Mouse (Mus musculus) retina, postnatal 1 day (tissue): ENCODE results near the gene Gm20532.

Experiments
- DNase-seq: peaks from one replicate; pipeline ENCODE4 v3.0.0-alpha.2; 2012

Gm20532 gene

DNA sequence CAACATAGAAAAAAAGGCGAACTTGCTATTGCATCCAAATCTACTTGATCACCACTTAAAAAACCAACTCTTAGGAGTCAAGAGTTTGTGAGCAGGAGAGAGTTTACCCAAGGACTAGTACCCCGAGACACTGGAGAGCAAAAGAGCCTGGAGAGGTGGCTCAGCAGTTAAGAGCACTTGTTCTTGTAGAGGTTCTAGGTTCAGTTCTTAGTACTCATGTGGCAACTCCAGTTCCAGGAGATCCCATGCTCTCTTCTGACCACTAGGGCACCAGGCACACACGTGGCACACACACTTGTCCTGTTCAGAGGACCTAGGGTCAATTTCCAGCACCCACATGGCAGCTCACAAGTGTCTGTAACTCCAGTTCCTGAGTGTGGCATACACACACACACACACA, 39.6 kb downstream of the Gm20532 start:
- DNase-seq, result no peak

DNA sequence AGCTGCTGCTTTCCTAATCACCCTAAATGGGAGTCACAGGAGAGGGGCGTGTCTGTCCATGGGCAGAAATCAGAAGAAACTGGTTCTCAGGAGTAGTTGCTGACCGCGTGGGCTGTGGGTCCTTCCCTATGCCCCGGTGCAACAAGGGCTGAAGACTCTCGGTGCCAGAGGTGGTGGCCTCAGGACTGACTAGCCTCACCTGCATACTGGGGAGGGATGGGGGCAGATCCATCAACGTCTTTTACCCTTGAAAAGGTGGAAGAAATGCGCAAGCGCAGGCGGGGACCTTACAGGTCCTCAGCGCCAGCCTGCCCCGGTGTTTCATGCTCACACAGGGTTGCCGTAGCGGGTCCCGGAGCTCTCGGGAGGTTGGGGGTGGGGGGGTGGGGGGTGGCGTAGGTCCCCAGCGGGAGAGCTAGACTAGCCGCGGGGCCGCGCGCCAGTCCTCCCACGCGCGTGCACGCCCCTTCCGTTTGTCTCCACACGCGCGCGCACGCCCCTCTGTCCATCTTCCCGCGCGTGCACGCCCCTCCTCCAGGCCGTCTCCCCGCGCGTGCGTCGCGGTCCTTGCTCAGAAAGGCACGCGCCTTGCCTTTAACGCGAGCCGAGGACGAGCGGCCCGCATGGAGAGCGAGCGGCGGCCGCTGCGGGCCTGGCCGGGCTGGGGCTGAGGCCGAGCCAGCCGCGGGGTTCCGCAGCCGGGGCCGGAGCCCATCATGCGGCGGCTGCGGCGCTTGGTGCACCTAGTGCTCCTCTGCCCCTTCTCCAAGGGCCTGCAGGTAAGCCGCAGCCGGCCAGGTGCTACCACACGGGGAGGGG, 41.7 kb downstream of the Gm20532 start, which contains the start of gene Fam69b:
TSS of gene Fam69b (plus strand) at position 537 of the 819 bp plus-strand sequence.
- DNase-seq, result peak; percentile 92

DNA sequence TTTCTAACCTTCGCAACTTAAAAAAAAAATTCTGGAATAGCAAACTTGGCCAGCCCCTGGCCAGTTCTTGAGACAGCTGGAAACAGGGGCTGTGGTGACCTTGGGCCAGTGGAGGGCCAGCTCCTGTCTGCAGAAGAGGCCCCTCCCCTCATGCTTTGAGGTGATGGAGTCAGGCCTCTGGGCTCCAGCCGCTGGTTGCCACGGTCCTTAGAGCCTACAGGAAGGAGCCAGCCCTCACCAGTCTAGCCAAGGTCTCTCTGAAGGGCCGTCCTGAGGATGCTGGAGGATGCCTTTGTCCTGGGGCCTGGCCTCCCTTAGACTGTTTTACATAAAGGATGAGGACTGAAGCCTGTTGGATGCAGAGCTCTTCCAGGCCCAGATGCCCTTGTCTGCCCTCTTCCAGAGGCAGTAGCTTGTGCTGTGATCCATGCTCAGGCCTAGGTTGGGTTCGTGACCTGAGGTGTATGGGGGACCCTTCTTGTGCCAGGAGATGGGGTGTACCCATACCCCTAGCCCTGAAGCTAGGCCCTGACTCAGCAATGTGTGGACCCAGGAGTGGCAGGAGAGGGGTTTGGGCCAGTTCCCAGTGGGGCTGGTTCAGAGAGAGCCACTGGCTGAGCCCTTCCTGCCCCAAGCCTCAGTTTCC, 42.5 kb downstream of the Gm20532 start:
- peak; percentile 40 for DNase-seq

DNA sequence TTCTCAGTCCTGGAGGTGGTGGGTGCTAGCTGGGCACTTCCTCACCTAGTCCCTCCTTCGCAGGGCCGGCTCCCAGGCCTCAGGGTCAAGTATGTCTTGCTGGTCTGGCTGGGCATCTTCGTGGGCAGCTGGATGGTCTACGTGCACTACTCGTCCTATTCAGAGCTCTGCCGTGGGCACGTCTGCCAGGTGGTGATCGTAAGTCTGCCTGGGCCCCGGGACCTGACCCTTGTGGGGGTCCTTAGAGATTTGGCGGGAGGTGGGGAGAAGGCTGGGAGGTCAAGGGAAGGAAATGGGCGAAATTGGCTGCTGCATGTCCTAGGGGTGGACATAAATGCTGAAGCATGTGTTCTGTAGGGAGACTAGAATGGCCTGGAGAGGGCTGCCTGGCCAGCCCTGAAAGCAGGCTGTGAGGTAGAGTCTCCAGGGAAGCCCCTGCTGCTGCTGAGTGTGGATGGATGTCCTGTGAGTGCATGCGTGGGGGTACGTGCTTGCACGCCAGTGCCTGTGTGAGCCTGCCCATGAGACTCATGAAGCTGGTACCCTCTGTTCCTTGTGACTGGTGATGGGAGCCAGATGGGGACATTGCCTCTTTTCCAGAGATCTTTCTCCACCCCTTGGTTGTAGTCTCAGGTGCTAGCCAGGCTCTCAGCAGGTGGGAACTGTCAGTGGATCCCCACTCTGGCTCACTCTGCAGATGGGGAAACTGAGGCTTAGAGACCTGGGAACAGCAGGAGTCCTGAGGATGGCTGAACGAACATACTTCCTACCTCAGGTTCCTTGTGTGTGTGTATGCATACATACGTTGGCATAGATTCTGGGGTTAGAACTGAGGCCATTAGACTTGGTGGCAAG, 46.3 kb downstream of the Gm20532 start:
- DNase-seq, result no peak

DNA sequence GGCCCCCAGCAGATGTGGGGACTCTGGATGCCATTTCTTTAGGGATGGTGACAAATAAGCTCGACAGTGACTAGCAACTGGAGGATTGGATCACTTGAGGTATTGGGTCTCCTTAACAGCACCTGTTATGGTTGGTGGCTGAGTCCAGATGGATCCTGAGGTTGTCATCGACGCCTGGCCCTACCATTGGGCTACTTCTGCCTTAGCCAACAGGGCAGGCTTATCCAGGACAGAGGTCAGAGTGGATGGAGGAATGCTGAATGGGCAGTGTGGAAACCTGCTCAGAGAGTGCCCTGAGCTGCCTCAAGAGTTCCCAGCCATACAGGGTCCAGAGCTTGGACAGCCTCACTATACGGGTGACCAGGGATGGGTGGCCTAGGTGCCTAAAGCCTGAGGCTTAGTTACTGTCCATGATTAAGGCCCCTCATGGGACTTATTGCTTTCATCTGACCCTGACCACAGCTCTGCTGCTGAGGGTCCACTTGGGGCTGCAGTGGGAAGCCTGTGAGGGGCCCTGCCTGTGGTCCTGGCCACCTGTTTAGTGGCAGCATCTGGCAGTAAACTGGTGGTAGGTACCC, 47.6 kb downstream of the Gm20532 start:
- no peak for DNase-seq

DNA sequence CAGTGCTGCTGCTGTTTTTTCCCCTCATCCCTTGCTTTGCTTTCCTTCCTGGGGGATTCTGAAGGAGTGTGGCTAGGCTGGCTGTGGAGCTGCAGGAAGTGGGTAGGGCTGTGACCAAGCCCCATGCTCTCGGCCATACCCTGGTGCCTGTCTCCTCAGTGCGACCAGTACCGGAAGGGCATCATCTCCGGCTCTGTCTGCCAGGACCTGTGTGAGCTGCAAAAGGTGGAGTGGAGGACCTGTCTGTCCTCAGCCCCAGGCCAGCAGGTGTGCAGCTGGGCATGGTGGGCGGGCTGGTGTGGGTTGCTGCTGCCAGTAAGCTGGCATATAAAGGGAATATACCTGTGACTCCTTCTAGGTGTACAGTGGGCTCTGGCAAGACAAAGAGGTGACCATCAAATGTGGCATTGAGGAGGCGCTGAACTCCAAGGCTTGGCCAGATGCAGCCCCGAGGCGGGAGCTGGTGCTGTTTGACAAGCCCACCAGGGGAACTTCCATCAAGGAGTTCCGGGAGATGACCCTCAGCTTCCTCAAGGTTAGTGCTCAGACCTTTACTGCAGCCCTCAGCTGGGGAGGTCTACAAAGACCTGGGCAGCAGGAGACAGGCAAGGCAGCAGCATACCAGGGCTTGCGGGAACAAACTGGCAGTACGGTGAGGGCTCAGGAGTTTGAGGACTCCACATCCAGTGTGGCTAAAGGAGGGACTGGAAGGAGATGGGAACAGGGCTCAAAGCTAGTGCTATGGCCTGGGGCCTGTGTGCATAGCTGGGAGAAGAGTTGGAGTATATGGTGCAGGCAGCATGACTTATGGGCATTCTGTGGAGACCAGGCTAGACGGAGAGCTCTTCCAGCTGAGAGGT, 48.4 kb downstream of the Gm20532 start:
- no peak for DNase-seq

DNA sequence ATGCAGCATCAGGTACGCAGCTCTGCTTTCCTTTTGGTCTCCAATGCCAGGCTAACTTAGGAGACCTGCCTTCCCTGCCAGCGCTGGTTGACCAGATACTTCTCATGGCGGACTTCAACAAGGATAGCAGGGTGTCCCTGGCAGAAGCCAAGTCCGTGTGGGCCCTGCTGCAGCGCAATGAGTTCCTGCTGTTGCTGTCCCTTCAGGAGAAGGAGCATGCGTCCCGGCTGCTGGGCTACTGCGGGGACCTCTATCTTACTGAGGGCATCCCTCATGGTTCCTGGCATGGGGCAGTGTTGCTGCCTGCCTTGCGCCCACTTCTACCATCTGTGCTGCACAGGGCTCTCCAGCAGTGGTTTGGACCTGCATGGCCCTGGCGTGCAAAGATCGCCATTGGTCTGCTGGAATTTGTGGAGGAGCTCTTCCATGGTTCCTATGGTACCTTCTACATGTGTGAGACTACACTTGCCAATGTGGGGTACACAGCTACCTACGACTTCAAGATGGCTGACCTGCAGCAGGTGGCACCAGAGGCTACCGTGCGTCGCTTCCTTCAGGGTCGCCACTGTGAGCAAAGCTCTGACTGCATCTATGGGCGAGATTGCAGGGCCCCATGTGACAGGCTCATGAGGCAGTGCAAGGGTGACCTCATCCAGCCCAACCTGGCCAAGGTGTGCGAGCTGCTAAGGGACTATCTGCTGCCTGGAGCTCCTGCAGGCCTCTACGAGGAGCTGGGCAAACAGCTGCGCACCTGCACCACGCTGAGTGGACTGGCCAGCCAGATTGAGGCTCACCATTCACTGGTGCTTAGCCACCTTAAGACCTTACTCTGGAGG, 49.3 kb downstream of the Gm20532 start:
- DNase-seq, result no peak

DNA sequence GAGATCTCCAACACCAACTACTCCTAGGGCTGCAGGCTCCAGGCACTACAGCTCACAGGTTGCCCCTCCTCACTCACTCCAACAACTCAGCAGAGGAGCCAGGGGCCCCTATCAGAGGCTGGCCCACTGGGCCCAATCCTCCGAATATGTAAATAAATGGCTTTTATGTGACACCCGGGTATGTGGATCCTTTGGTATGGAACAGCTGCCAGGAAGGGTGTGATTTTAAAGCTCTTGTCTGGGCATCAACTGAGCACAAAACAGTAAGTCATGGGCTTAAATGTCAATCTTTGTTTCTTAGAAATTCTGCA, 49.8 kb downstream of the Gm20532 start:
- no peak for DNase-seq

DNA sequence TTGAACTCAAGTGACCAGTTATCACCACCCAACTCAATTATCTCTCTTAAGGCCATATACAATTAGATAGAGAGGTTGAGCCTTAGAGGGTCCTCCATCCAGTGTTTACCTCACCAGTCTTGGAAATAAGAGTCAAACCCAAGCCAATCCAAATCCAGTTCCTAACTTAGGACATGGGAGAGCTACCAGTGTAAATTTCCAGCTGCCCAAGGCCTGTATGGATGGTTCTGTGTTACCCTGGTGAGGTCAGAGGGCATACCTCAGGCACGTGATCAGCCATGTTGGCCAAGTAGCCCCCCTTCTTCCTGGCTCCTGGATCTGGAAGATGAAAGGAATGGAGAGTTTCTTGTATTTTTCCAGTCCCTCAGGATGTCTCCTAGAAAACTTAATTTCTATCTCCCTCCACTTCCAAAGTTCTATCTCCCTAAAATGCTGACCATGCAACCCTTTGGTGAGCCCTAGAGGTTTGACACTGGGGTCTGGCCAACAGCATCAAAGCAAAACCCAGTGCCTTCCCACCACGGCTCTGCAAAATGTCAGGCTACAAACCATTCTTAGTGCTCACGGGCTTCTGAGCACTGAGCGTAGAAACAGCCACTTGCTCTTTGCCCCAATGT, 51.0 kb downstream of the Gm20532 start:
- no peak for DNase-seq

DNA sequence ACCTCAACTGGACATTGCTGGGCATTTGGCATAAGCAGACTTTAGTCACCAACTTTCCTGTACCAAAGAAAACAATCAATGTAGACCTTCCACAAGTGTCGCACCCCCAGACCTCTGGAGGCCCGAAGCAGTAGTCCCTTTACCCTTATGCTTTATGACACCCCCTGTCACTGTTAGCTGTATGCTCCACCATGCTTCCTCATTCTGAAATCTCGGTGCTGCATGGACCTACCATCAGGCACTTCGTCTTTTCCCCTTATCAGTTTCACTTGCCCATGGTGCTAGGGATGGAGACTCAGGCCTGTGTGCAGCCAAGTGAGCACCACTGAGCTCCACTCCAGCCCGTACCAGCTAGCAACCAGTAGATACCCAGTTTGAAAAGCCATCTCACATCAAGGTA, 51.6 kb downstream of the Gm20532 start:
- no peak for DNase-seq

DNA sequence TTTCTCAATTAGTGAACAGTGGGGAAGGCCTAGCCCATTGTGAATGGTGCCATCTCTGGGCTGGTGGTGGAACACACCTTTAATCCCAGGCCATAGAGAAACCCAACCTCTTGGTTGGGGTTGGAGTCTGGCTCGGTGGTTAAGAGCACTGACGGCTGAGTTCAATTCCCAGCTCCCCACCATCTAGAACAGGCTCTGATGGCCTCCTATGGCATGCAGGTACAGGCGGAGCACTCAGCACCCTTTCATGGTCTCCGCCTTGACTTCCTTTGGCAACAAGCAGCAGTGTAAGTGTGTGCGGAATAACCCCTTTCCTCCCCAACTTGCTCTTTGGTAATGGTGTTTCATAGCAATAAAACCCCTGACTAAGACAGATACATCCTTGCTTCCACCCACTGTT, 52.1 kb downstream of the Gm20532 start:
- no peak for DNase-seq

DNA sequence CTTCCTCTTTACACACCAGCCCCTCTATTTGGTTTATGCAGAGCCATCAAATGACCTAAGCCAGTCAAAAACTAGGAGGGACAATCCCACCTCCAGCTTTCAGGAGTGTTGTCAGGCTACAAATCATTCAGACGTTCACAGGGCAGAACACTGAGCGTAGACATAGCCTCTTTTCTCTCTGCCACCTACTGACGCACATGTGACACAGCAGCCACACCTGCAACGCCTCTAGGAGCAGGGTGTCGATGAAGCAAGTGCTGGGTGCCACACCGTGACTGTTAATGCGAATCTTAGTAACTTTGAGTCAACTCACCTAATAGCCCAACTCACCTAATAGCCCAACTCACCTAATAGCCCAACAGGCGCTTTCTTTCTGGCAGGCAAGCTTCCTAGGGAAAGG, 52.6 kb downstream of the Gm20532 start:
- DNase-seq, result peak; percentile 51

DNA sequence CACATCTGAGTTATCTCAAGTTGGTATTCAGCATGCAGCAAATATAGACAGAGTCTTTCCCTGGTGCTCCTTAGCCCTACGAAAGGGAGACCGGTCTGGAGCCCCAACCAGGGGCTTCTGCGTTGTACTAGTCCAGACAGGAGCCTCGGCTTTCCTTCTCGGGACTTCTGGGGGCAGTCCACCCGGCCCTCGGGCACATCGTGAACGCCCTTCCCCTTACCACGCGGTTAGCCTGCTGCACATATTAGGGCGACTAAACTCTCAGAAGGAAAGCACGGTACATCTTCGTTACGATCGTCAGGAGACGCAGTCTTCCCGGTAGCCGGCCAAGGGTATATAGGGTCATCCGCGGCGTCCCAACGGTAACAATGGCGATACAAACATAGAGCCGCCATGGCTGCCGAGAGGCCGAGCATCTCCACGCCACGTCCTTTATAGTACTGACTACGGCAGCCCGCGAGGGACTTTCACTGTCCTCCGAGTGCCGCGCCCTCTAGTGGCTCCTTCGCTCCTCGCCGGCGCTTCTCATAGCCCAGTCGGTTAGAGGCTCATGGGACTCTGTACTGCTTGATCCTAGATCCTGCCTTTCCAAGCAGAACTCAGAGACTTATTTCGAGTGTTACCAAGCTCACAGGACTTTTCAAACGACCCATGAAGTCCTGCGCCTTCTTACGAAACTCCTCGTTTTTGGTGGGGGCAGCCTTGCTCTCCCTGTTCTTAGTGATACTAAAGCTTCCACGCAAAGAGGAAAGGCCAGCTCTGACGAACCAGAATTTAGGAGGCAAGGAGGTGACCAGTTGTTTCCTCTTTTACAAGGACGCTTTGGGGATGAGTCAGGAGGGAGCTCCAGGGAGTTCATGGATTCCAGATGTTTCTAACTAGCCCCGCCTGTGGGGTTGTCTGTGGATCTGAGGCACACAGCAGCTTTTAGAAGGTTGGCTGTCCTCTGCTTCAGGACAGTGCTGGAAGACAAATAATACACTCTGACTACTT, 53.7 kb downstream of the Gm20532 start:
- peak; percentile 98 for DNase-seq

DNA sequence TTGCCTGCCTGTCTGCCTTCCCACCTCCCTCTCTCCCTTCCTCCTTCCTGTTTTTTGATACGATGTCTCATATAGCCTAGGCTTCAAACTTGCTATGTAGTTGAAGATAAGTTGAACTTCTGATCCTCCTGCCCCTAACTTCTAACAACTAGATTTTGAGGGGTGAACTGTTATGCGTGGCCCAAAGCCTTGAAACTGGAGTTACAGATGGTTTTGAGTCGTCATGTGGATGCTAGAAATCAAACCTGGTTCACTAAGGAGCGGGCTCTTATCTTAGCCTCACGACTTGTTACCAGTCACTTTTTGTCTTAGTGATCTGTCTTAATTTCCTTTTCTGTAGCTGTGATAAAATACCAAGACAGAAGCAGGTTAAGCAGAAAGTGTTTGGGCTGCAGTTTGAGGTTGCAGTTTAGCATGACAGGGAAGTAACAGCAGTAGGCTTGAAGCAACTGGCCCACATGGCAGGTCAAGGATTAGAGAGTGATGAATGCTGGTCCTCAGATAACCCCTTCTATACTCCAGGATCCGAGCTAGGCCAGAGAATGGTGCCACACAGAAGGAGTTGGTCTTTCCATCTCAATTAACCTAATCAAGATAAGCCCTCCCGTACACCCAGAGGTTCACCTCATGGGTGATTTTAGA, 54.7 kb downstream of the Gm20532 start:
- no peak for DNase-seq

DNA sequence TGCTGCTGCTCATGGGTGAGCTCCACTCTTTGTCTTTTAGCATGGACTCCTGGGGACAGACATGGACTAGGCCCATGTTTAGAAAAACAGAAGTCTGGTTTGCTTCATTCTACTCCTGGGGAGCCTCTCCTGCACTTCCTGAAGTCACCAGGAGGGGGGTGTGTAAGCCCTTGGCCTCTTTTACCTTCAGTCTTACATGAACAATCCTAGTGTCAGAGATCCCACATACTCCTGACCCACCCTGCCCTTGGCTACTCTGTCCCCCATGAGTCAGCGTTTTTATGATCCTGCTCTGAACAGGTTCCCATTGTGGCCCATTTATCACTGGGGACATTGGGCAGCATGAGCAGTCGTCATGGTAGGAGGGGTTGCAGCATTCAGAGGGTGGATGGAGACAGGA, 57.5 kb downstream of the Gm20532 start:
- DNase-seq, result peak; percentile 62

DNA sequence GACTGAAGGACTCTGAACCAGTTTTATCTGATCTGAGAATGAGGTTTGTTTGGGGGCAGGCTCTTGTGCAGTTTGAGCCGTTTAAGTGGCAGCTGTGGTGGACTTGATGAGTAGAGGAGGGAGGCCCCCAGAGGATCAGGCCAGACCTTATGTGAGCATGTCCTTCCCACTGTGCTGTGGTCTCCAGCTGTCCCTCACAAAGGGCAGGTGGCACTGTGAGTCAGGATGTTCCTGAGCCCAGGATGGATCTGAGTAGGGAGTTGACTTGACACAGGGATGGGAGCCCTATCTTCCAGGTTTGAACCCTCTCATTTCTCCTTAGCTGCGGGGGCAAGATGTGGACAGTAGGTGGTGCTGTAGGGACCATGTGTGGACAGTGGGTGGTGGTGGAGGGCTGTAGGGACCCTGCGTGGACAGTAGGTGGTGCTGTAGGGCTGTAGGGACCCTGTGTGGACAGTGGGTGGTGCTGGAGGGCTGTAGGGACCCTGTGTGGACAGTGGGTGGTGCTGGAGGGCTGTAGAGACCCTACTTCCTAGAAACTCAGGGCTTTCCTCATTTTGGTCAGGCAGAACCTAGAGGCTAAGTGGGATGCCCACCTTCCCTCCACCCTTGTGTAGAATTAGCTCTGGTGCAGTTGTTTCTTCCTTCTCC, 60.3 kb downstream of the Gm20532 start:
- DNase-seq, result peak; percentile 93

DNA sequence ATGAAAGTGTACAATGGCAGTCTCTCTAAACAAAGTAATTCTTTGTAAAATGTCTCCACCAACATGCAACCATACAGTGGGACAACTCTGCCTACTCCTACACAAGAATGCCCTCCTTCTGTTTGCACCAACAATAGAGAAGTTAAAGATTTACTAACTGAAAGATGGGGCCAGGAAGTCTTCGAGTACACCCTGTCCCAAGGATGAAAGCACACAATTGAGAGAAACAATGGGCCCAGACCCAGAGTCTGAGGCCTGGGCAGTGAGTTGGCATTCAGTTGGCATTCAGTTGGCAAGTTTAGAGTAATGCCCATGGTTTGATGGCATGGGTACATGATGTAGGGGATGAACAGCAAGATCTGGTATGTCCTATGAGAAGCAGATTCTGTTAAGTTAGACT, 68.2 kb downstream of the Gm20532 start:
- DNase-seq, result no peak

DNA sequence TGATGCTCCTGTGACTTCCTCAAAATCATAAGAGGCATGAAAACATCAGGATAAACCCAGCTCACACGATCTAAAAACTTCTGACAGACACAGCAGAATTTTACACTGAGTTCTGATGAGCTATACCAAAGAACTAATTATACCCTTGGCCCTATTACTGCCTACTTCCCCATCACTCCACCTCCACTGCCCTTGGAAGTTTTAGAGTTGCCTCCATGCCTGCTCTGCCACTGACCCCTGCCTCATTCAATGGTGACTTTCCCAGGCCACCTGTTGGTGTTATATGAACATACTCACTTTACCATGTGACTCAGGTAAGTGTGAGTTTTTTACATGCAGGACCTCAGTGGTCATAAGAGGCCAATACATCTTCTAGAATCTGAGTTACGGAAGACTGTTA, 71.0 kb downstream of the Gm20532 start:
- DNase-seq, result no peak
